Mouse (Mus musculus) left cerebral cortex, adult 8-10 months (tissue): Measurements from ENCODE around the gene Ly6g6d. TPM values are rescaled to one million over a fixed set of nuclear protein-coding genes. Genes with fewer than 3 reads are reported as not detected.

Experiments
- DNase-seq, 2 experiments: peaks; one replicate each; pipeline ENCODE4 v3.0.0; 2022; ENCODE audit warnings: low spot score in 2 of 2
- total RNA-seq, 4 experiments: library from RNA; stranded (reverse); gene quantifications; 2 replicates each; pipeline ENCODE4 v1.2.4; 2022

The Ly6g6d gene
- total RNA-seq, 4 experiments from 2014 or later: 0.70 to 1.8 (median 1.3) TPM

DNA sequence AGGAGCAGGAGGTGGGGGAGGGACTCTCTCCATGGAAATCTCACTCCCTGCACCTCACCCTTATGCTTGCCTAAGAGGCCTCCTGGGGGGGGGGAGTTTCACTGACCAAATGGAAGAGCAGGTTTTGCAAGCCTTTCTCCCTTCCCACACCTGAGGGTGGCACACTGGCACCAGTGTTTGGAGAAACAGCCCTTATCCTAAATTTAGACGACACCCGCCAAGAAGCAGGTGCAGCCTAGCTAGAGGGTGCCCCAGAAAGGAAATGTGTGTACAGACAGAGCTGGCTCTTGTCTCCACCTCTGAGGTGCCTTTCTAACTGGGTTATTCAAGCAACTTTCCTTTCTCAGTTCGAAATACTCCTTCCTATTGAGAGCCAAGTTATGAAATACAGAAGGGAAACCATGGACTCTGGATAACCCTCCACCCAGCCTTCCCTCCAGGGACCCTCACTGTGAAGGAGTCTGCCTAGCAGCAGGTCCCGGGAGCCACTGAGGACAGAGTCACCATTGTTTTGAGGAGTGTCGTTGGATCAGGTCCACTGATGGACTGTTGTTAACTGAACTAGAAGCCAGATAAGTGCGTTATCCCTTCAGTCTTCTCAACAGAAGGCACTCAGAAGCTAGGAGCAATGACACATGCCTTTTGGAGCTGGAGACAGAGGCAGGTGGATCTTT, 7.2 kb downstream of the Ly6g6d start:
- no peak for DNase-seq

DNA sequence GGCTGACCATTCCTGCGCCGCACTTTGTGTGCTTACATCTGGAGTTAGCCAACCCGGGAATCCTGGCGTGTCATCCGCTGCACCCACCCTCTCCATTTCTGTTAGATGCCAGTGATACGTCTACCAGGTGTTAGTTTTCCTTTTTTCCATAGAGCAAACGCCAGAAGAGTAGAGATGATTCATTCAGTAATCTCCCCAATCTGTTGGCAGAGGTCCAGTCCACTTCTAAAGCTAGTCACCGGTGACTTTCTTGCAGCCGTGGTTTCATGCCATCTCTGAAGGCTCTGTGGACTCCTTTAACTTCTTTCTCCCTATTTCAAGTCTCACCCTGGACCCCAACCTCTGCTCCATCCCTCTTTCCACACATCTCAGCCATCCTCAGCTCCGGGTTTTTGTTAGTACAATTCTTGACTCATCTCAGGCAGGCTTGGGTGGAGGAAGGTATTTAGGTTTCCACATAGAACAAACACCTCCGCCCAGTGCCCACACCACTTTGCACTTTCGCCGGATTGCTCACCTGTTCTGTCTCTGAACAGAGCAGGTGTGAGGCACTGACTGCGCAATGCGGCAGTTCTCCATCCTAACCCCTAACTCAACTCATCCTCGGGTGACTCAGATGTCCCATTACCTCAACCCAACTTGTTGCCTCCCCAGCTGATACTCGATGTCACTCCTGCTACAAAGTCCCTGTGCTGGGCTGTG, 9.5 kb downstream of the Ly6g6d start:
- DNase-seq: no peak

GRCm38 (mm10) chr17:35066084-35066483, 11.8 kb downstream of the Ly6g6d start, which contains the start of gene Mpig6b:
Mpig6b (minus strand) TSS chr17:35066184.
- DNase-seq: no peak

DNA sequence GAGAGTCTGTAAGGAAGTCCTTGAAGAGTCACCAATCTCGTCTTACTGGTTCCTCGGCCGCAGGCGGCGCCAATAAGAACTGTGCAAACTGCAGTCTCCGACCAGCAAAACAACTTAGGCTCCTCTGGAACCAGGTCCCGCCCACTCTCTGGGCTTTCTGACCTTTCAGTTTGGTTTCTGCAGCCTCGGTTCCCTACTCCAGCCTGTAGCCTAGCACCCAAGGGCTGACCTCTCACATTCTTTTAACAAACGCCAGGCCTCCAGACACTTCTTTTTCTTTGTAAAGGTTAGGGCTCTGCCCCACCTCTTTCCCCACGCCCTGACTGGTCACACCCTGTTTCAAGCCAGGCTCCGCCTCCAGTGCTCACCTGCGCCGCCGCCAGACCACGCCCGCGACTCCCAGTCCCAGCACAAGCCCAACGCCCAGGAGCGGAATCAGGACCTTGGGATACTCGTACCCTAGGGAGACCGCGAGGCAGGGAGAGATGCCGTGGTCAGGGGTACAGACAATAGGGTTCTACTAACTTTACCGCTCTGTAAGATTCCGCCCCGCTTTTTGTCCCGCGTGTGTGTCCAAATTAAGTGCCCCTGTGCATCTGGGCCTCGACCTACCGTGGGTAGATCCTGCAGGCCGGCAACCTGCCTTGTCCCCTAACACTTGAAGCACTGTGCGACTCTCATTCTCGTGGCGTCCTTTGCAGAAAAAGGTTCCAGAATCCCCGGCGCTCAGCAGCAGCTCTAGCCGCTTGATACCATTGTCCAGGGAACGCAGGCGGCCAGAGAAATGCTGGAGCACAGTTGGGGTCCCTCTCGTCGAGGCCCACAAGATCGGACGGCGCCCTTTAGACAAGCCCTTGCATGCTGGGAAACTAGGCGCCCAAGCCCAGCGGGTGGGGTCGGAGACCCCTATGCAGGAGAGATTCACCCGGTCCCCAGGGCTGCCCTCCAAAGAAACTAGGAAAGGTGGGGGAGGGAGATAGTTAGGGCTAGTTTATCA, 12.6 kb downstream of the Ly6g6d start, which contains the start of gene Ly6g6c:
Ly6g6c (plus strand) TSS at position 438 of the 997 bp plus-strand sequence.
- DNase-seq: no peak

DNA sequence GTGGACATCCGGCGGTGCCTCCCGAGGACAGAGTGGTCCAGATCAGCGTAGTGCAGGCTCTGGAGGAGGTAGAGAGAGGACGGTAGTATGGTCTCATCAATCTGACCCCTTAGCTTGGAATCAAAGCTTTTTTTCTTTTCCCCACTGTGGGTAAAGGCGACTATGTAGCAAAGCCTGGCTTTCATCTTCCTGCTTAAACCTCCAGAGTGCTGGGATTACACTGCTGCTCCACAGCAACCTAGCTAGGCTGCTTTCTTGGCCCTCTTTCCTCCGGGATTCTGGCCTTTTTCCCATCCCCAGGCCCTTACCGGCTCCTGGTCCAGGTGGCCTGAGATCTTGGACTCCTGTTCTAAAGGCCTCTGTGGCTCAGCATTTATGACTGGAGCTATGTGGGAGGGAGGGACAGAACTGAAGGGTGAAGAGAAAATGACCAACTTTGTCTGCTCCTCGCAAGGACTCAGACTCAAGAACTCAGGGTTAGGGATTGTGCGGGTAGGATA, 13.4 kb downstream of the Ly6g6d start:
- DNase-seq: no peak

DNA sequence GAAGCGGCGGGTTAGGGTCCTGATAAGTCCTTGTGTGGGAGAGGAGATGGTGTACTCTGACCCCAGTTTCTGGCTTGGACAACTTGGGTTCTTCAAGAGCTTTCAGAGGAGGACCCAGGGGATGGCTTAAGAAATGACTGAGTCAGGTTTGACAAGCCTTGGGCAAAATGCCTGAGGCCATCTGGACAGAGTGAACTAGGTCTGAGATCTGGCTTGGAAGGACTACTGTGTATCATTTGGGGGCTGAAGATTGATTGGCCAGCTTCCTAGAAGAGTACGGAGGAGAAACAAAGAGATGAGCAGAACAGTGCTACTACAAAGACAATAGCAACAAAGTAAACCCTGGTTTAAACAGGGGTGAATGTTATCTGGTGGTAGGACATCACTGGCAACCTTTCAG, 14.4 kb downstream of the Ly6g6d start:
- DNase-seq: no peak

GRCm38 (mm10) chr17:35061299-35061698, 16.6 kb downstream of the Ly6g6d start:
- DNase-seq: no peak

DNA sequence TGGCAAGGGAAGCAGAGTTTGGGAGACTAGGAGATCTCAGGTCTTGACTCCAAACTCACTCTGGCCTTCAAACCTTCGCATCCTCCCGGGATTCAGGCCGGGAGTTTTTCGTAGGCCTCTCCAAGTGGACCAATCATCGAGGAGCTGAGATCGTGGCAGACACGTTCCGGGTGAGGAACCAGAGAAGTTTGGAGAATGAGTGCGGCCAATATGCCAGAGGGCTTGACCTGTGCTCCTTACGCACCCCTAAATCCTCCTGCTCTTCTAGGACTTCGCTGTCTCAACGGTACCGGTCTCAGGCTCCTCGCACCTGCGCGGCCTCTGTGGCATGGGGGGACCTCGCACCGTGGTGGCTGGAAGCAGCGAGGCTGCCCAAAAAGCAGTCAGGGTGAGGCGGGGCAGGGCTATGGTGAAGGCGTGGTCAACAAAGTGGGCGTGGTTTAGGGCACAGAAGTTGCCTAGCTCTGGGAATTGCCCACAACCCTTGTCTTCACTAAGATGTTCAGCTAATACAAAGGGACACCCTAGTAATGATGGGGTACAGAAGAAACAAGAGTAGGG, 17.0 kb downstream of the Ly6g6d start:
- DNase-seq: no peak

GRCm38 (mm10) chr17:35060071-35060470, 17.8 kb downstream of the Ly6g6d start:
- DNase-seq: no peak

DNA sequence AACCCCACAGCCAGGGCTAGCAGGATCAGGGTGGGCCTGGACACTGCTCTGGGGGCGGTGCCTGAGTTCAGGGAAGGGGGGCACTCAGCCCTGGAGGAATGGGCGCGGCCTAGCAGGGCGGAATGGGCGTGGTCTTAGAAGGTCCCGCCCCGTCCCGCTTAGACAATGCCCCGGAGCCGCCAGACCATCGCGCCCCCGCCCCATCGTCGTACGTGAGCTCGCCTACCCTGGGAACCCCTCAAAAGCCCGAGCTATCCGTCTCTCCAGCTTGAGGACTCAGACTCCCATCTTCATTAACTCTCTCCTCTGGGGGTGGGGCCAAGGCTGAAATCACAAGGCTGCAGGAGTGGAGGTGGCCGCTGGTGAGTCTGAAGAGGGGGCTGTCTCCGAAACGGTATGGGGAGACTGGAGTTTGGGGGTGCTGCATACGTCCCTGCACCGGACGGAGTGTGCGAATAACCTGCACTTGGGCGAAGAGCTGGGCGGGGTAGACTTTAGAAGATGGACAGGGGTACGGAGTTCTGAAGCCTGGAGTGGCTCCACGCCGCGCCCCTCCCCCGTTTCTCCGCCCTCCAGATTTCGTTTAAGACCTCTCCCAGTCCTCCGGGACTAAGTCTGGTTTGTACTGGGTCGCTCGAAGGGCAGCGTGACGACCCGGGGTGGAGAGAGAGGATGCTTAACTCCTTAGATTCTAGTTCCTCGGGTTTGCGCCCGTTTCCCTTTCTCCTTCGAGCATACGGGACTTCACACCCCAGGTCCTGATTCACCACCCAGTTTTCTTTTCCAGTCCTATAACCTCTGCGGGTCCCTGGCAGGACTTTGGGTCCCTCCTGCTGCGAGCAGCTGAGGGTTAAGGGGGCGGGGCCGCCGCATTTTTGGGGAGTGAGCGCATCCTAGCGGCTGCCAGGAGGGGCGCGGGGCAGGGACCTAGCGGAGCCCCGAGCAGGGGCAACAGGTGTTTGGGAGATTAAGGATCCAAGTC, 18.7 kb downstream of the Ly6g6d start, which contains the start of gene Ddah2:
Ddah2 (plus strand) TSS at position 125 of the 982 bp plus-strand sequence.
- peak; percentile 45 to 51 for DNase-seq

- no peak for DNase-seq
These were observed 19.5 kb downstream of the Ly6g6d start for GRCm38 (mm10) chr17:35058316-35058715.

GRCm38 (mm10) chr17:35057090-35057489, 20.8 kb downstream of the Ly6g6d start:
- DNase-seq: no peak

GRCm38 (mm10) chr17:35055691-35056495, 22.0 kb downstream of the Ly6g6d start:
- no peak for DNase-seq

DNA sequence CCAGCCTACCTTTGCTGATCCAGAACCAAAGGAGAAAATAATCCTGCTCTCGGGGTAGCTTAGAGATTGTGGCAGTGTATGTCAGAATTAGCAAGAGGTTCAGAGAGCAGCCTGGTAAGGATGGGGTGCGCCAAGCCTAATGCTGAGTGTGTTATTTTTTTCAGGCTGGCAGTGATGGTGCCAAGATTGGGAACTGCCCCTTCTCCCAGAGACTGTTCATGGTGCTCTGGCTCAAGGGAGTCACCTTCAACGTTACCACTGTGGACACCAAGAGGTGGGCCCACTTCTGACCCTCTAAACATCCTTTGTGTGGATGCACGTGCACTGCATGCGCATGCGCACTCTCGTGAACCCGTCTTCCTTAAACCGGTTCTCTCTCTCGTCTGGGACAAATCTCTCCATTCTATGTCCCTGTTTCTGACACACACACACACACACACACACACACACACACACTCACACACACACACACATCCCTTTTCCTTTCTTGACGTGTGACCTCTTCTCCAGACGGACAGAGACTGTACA, 25.5 kb downstream of the Ly6g6d start:
- DNase-seq: no peak

- no peak for DNase-seq
These were observed 26.4 kb downstream of the Ly6g6d start for GRCm38 (mm10) chr17:35051156-35052086.

DNA sequence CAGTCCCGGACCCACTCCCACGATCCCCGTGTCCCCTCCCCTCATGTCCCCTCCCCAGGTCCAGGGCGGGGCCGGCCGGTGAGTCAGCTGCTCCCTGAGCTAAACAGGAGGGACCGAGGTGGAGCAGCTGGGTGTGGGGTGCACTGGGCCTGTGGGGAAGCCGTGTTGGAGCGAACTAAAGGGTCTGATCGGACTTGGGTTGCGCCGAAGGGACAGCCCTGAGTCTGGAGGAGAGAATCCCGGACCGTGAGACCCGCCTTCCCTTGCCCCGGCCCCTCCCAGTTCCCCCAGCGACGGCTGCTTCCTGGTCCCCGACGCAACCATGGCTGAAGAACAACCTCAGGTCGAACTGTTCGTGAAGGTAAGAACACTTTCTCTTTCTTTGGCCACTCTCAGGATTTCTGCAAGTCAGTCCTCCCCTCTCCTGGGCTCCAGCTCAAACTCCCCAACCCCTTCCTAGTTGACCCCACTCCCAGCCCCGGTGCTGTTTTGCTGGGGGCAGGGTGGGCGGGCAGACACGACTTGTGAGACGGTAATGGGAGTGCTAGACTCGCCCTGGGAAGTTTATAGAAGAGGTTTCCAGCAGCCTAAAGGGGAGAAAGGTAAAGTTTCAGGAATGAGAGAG, 27.6 kb downstream of the Ly6g6d start:
- no peak for DNase-seq

DNA sequence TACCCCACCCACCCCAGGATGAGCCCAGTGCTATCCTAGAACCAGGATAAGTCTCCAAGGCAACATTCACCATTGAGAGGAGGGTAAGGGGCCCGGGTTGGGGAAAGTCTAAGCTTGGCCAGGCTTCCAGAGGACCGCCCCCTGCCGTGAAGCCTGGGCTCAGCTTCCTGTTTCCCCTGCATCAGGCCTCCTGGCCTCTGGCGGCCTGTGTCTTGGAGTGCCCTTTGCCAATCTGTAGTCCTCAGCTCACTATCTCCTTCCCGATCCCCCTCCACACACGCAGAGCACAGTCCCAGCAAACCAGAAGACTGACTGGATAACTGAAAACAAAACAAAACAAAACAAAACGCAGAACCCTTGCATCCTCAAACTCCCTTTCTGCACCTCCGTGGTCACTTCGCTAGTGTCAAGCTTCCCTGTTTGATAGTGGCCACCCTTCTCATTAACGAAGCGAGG, 28.3 kb downstream of the Ly6g6d start, which contains the start of gene Clic1:
Clic1 (plus strand) TSS at position 406 of the 456 bp plus-strand sequence.
- DNase-seq: no peak
